Mouse (Mus musculus): Measurements from ENCODE around the gene Trim72. TPM values are rescaled to one million over a fixed set of nuclear protein-coding genes. Genes with fewer than 3 reads are reported as not detected.

Gene Trim72
- polyA plus RNA-seq, 1 experiment from 2014 or later: 0.19 TPM

DNA sequence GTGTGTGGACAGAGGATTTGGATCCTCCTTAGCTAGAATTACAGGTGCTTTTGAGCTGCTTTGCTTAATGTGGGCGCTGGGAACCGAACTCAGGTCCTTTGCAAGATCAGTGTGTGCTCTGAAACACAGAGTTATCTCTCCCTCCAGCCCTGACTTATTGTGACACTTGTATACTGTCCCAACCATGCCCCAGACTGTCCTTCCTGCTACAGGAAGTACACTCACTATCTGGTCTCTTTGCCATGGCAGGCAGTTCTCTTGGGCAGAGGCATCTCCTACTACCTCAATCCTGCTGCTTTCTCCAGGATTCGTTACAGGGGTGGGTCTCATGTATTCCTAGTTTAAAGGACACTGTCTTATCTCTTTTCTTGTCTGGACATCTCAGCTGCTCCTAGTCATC is 14.5 kb downstream of the Trim72 start:
- Histone ChIP-seq H3K27me3 (ENCODE audit: control insufficient read depth, insufficient read depth, low read length) (no peaks in the 10 kb centered on the region), H3K9ac (replicated peaks; ENCODE audit: low read depth, low read length) (no peak overlapping the region), H3K27ac (ENCODE audit: low read length) (no peak overlapping the region), H3K4me2 (replicated peaks; ENCODE audit: low read depth, low read length) (no peak overlapping the region), H3K36me3 (ENCODE audit: control insufficient read depth, insufficient read depth, low read length) (no peaks in the 10 kb centered on the region), H3K9me3 (ENCODE audit: control insufficient read depth, low read depth, low read length) (no peaks in the 10 kb centered on the region), H3K4me1 (ENCODE audit: control insufficient read depth, insufficient read depth, low read length) (no peaks in the 10 kb centered on the region), H3K4me3 (ENCODE audit: low read depth, low read length) (no peak overlapping the region)
- 86% methylated on average over 3 of the region's 3 CpGs for WGBS
- no peak for ATAC-seq (ENCODE audit: insufficient number of reproducible peaks, insufficient read depth, low FRiP score, low read depth)

DNA sequence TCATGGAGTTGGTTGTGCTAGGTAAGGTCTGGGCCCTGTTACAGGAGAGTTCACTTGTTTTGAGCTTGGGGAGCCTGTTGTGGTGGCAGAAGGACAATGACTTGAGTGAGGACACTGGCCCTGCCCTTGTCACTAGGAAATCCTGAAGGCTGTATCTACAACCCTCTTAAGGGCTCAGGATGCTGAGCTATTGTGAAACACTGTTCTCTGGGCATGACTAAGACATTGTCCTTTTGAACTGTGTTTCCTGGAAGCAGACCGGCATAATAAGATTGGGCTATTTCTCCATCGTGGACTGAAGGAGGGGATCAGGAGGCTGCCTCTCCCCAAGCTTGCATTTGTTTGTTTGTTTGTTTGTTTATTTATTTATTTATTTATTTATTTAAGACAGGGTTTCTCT is 15.4 kb downstream of the Trim72 start:
- no peak overlapping the region for H3K4me2 ChIP-seq (replicated peaks; ENCODE audit: low read depth, low read length)
- H3K4me3 ChIP-seq (ENCODE audit: low read depth, low read length): no peak overlapping the region
- no peak overlapping the region for H3K9ac ChIP-seq (replicated peaks; ENCODE audit: low read depth, low read length)
- no peaks in the 10 kb centered on the region for H3K9me3 ChIP-seq (ENCODE audit: control insufficient read depth, low read depth, low read length)
- no peaks in the 10 kb centered on the region for H3K4me1 ChIP-seq (ENCODE audit: control insufficient read depth, insufficient read depth, low read length)
- WGBS: 85% methylated on average over 2 of the region's 2 CpGs
- no peak for ATAC-seq (ENCODE audit: insufficient number of reproducible peaks, insufficient read depth, low FRiP score, low read depth)
- no peak overlapping the region for H3K27ac ChIP-seq (ENCODE audit: low read length)
- H3K36me3 ChIP-seq (ENCODE audit: control insufficient read depth, insufficient read depth, low read length): no peaks in the 10 kb centered on the region
- no peaks in the 10 kb centered on the region for H3K27me3 ChIP-seq (ENCODE audit: control insufficient read depth, insufficient read depth, low read length)

DNA sequence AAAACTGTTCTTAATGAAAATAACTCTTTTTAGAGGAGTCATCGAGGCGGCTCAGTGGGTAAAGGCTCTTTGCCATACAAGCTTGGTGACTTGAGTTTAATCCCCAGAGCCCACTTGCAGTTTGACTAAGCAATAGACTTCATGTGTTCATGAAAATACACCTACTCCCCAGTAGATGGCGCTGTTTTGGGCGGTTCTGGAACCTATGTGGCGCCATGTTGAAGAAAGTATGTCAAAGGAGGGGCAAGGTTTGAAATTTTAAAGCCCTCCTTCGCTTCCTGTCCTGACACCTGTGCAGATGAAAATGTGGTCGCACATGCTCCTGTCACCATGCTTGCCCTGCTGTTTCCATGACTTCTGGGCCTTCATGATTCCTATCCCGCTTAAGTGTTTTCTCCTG is 19.2 kb downstream of the Trim72 start:
- Histone ChIP-seq H3K9me3 (ENCODE audit: control insufficient read depth, low read depth, low read length) (no peaks in the 10 kb centered on the region), H3K4me2 (replicated peaks; ENCODE audit: low read depth, low read length) (no peak overlapping the region), H3K36me3 (ENCODE audit: control insufficient read depth, insufficient read depth, low read length) (no peaks in the 10 kb centered on the region), H3K27me3 (ENCODE audit: control insufficient read depth, insufficient read depth, low read length) (no peaks in the 10 kb centered on the region), H3K4me1 (ENCODE audit: control insufficient read depth, insufficient read depth, low read length) (no peaks in the 10 kb centered on the region), H3K27ac (ENCODE audit: low read length) (no peak overlapping the region), H3K4me3 (ENCODE audit: low read depth, low read length) (no peak overlapping the region), H3K9ac (replicated peaks; ENCODE audit: low read depth, low read length) (no peak overlapping the region)
- 62% methylated on average over 8 of the region's 8 CpGs for WGBS
- no peak for ATAC-seq (ENCODE audit: insufficient number of reproducible peaks, insufficient read depth, low FRiP score, low read depth)

DNA sequence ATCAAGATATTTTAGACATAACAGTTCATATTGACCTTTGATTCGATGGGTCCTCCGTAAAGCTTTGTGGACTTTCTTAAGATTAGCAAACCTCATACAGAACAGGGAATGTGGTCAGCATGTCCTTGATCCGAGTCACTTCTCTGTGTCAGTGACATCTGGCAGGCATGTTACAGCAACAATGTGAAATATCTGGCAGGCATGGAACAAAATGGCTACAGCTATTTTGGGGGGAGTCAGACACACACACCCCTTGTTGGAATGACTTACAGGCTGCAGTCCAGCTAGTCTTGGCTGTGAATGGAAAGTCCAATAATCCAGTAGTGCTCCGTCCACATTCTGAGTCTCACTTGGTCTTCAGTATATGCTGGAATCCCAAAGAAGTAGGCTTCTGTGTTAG is 19.8 kb downstream of the Trim72 start:
- H3K27ac ChIP-seq (ENCODE audit: low read length): no peak overlapping the region
- ATAC-seq (ENCODE audit: insufficient number of reproducible peaks, insufficient read depth, low FRiP score, low read depth): no peak

DNA sequence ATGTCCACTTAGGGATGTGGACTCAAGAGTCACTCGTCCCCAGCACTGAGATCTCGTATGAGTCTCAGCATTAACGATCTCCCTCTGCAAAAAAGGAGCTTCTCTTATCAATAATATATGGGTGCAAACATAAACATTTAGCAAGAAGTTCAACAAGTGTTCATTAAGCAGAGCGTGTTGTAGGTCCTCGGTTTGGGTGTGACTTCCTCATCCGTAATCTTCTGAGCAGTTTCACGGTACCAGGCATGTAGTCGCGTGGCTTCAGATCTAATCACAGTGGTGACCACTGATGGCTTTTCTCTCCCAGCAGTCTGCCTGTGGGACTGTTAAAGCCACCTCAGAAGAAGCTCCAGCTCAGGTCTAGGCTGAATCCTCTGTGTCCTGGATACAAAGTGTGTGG is 20.6 kb downstream of the Trim72 start:
- Histone ChIP-seq H3K36me3 (ENCODE audit: control insufficient read depth, insufficient read depth, low read length) (no peaks in the 10 kb centered on the region), H3K27ac (ENCODE audit: low read length) (no peak overlapping the region), H3K4me1 (ENCODE audit: control insufficient read depth, insufficient read depth, low read length) (no peaks in the 10 kb centered on the region), H3K4me2 (replicated peaks; ENCODE audit: low read depth, low read length) (no peak overlapping the region), H3K4me3 (ENCODE audit: low read depth, low read length) (no peak overlapping the region), H3K9ac (replicated peaks; ENCODE audit: low read depth, low read length) (no peak overlapping the region), H3K9me3 (ENCODE audit: control insufficient read depth, low read depth, low read length) (no peaks in the 10 kb centered on the region), H3K27me3 (ENCODE audit: control insufficient read depth, insufficient read depth, low read length) (no peaks in the 10 kb centered on the region)
- ATAC-seq (ENCODE audit: insufficient number of reproducible peaks, insufficient read depth, low FRiP score, low read depth): no peak
- WGBS: 75% methylated on average over 9 of the region's 9 CpGs

More for the DNA sequence above, 19.8 kb downstream of the Trim72 start:
- no peak overlapping the region for H3K4me2 ChIP-seq (replicated peaks; ENCODE audit: low read depth, low read length)
- WGBS: 94% methylated on average over 4 of the region's 4 CpGs
- H3K9ac ChIP-seq (replicated peaks; ENCODE audit: low read depth, low read length): no peak overlapping the region
- H3K9me3 ChIP-seq (ENCODE audit: control insufficient read depth, low read depth, low read length): no peaks in the 10 kb centered on the region
- no peaks in the 10 kb centered on the region for H3K36me3 ChIP-seq (ENCODE audit: control insufficient read depth, insufficient read depth, low read length)
- H3K27me3 ChIP-seq (ENCODE audit: control insufficient read depth, insufficient read depth, low read length): no peaks in the 10 kb centered on the region
- H3K4me1 ChIP-seq (ENCODE audit: control insufficient read depth, insufficient read depth, low read length): no peaks in the 10 kb centered on the region
- H3K4me3 ChIP-seq (ENCODE audit: low read depth, low read length): no peak overlapping the region

DNA sequence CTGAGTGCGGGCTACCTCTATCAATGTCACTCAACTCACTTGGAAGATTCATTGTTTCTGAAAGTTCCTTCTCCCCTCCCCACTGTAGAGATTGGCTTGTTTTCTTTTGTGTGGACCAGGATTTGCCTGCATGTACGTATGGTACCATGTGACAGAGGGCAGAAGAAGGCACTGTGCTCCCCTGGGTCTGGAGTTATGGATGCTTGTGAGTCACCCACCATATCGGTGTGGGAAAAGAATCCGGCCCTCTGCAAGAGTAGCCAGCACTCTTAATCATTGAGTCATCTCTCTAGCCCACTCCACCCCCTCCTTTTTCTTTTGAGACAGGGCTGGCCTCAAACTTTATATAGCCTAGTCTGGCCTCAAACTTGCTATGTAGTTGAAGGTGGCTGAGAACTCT is 21.2 kb downstream of the Trim72 start:
- Histone ChIP-seq H3K36me3 (ENCODE audit: control insufficient read depth, insufficient read depth, low read length) (no peaks in the 10 kb centered on the region), H3K4me3 (ENCODE audit: low read depth, low read length) (no peak overlapping the region), H3K9me3 (ENCODE audit: control insufficient read depth, low read depth, low read length) (no peaks in the 10 kb centered on the region), H3K9ac (replicated peaks; ENCODE audit: low read depth, low read length) (no peak overlapping the region), H3K4me2 (replicated peaks; ENCODE audit: low read depth, low read length) (no peak overlapping the region), H3K27me3 (ENCODE audit: control insufficient read depth, insufficient read depth, low read length) (no peaks in the 10 kb centered on the region), H3K27ac (ENCODE audit: low read length) (no peak overlapping the region), H3K4me1 (ENCODE audit: control insufficient read depth, insufficient read depth, low read length) (no peaks in the 10 kb centered on the region)
- no peak for ATAC-seq (ENCODE audit: insufficient number of reproducible peaks, insufficient read depth, low FRiP score, low read depth)
- 82% methylated on average over 4 of the region's 4 CpGs for WGBS

DNA sequence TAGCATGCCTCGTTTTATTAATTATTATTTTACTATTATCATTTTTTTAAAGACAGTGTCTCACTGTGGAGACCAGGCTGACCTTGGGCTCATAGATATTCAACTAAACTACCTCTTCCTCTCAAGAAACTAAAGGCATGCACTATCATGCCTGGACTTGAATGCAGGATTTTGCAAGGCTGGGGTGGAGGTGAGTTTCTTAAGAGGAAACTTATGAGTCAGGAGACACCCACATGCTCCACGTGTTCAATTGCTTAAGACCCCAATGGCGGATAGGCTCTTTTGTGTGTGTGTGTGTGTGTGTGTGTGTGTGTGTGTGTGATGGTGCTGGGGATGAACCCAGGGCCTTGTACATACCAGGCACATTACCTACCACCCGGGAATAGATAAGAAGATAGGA is 21.6 kb downstream of the Trim72 start:
- no peak overlapping the region for H3K9ac ChIP-seq (replicated peaks; ENCODE audit: low read depth, low read length)
- no peak overlapping the region for H3K4me2 ChIP-seq (replicated peaks; ENCODE audit: low read depth, low read length)
- 74% methylated on average over 4 of the region's 4 CpGs for WGBS
- no peak overlapping the region for H3K27ac ChIP-seq (ENCODE audit: low read length)
- no peaks in the 10 kb centered on the region for H3K9me3 ChIP-seq (ENCODE audit: control insufficient read depth, low read depth, low read length)
- no peaks in the 10 kb centered on the region for H3K36me3 ChIP-seq (ENCODE audit: control insufficient read depth, insufficient read depth, low read length)
- H3K4me1 ChIP-seq (ENCODE audit: control insufficient read depth, insufficient read depth, low read length): no peaks in the 10 kb centered on the region
- no peak overlapping the region for H3K4me3 ChIP-seq (ENCODE audit: low read depth, low read length)
- H3K27me3 ChIP-seq (ENCODE audit: control insufficient read depth, insufficient read depth, low read length): no peaks in the 10 kb centered on the region
- ATAC-seq (ENCODE audit: insufficient number of reproducible peaks, insufficient read depth, low FRiP score, low read depth): no peak

DNA sequence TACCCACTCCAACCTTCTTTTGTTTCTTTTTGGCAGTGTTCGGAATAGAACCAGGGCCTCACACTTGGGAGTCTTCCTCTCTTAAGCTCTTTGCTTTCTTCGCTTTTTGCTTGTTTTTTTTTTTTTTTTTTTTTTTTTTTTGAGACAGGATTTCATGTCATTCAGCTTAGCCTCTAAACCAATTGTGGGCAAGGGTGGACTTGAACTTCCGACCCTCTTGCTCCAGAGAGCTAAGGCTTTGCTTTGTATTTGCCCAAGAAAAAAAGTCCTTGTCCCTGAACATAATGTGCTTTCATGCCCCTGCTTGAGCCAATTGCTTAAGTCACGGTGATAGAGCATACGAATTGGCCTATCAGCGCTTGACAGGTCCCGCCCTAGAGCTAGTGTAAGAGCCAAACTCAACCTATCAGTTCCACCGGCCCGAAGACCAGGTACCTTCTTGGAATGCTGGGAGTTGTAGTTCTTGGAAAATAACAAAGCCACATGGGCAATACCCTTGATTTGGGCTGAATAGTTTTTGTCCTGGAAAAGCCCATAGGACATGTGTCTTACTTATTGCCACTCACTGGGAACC is 27.7 kb downstream of the Trim72 start:
- ATAC-seq (ENCODE audit: insufficient number of reproducible peaks, insufficient read depth, low FRiP score, low read depth): peak; percentile 81
- no peak overlapping the region for H3K4me3 ChIP-seq (ENCODE audit: low read depth, low read length)
- no peak overlapping the region for H3K4me2 ChIP-seq (replicated peaks; ENCODE audit: low read depth, low read length)
- H3K9ac ChIP-seq (replicated peaks; ENCODE audit: low read depth, low read length): no peak overlapping the region
- no peaks in the 10 kb centered on the region for H3K36me3 ChIP-seq (ENCODE audit: control insufficient read depth, insufficient read depth, low read length)
- no peaks in the 10 kb centered on the region for H3K27me3 ChIP-seq (ENCODE audit: control insufficient read depth, insufficient read depth, low read length)
- H3K4me1 ChIP-seq (ENCODE audit: control insufficient read depth, insufficient read depth, low read length): no peaks in the 10 kb centered on the region
- H3K9me3 ChIP-seq (ENCODE audit: control insufficient read depth, low read depth, low read length): no peaks in the 10 kb centered on the region
- peak overlapping the region; percentile 58; the same call in 1 of the 2 replicates for H3K27ac ChIP-seq (ENCODE audit: low read length)
- WGBS: 35% methylated on average over 9 of the region's 9 CpGs

DNA sequence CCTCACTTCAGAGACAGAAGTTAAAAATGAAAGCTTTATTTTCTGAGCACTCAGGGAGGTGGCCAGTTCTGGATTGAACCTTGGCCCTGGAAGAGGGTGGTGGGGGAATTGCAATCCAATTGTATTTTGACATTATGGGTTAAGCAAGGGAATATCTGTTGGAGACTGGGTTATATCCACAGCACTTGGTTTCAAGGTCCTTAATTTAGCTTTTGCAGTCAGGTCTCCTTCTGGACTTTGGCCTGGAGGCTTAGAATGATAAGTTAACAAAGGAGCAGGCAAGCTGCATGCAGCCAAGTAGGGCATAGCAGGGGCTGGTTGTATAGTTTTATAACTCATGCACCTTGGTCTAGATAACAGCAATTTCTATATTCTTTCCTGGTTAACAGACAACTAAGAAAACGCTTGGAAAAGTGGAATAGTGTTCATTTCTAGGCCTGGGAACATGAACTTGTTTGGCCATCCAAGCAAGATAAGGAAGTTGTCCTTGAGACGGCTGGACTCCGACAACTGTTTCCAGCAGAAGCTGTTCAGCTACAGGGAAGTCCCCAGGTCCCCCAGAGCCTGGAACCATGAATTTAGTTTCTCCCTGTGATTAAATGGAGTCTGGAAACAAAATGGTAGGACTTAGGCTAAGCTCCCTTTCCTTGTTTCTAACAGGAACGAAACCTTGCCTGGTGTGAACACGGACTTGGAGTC is 28.7 kb downstream of the Trim72 start:
- peak; percentile 53; the same call in 1 of the 2 replicates for ATAC-seq (ENCODE audit: insufficient number of reproducible peaks, insufficient read depth, low FRiP score, low read depth)
- 86% methylated on average over 5 of the region's 5 CpGs for WGBS
- no peaks in the 10 kb centered on the region for H3K27me3 ChIP-seq (ENCODE audit: control insufficient read depth, insufficient read depth, low read length)
- H3K9ac ChIP-seq (replicated peaks; ENCODE audit: low read depth, low read length): no peak overlapping the region
- H3K9me3 ChIP-seq (ENCODE audit: control insufficient read depth, low read depth, low read length): no peaks in the 10 kb centered on the region
- H3K27ac ChIP-seq (ENCODE audit: low read length): peak overlapping the region; percentile 58; the same call in 1 of the 2 replicates
- no peaks in the 10 kb centered on the region for H3K4me1 ChIP-seq (ENCODE audit: control insufficient read depth, insufficient read depth, low read length)
- H3K4me2 ChIP-seq (replicated peaks; ENCODE audit: low read depth, low read length): no peak overlapping the region
- H3K4me3 ChIP-seq (ENCODE audit: low read depth, low read length): no peak overlapping the region
- H3K36me3 ChIP-seq (ENCODE audit: control insufficient read depth, insufficient read depth, low read length): no peaks in the 10 kb centered on the region

All from stomach, embryonic 14.5 days (tissue).